Mouse (Mus musculus): ENCODE measurements around the gene Ptgs2.

- no peak for TF ChIP-seq CTCF (IDR thresholded peaks at IDR 0.05 in 2 of 3, conservative IDR thresholded peaks at IDR 0.05 in 1 of 3; ENCODE audit: control insufficient read depth in 1 of 3, insufficient read depth in 1 of 3, low read depth in 2 of 3, low read length in 3 of 3, poor library complexity in 1 of 3, severe bottlenecking in 1 of 3)
- no peak for TF ChIP-seq ZC3H11A (IDR thresholded peaks at IDR 0.05; ENCODE audit: low read depth, low read length)
- no peak for TF ChIP-seq POLR2A (IDR thresholded peaks at IDR 0.05; ENCODE audit: control insufficient read depth in 1 of 2, insufficient read depth in 1 of 2, low read depth in 1 of 2, low read length in 2 of 2, poor library complexity in 1 of 2)
- no peak for TF ChIP-seq POLR2AphosphoS2 (IDR thresholded peaks at IDR 0.05; ENCODE audit: low read length)
- TF ChIP-seq KAT2A (conservative IDR thresholded peaks at IDR 0.05; ENCODE audit: low read depth, low read length): no peak
- TF ChIP-seq CHD2 (IDR thresholded peaks at IDR 0.05; ENCODE audit: low read length): no peak
- no peak for TF ChIP-seq CHD1 (IDR thresholded peaks at IDR 0.05; ENCODE audit: low read depth, low read length)
- no peak for TF ChIP-seq ZKSCAN1 (IDR thresholded peaks at IDR 0.05; ENCODE audit: low read depth, low read length)
- TF ChIP-seq JUND (IDR thresholded peaks at IDR 0.05; ENCODE audit: low read depth, low read length): no peak
- TF ChIP-seq E2F4 (IDR thresholded peaks at IDR 0.05; ENCODE audit: borderline replicate concordance, low read depth, low read length): no peak
- TF ChIP-seq ZMIZ1 (IDR thresholded peaks at IDR 0.05; ENCODE audit: low read depth, low read length): no peak
- TF ChIP-seq HCFC1 (IDR thresholded peaks at IDR 0.05; ENCODE audit: low read depth, low read length): no peak
- TF ChIP-seq MAZ (IDR thresholded peaks at IDR 0.05; ENCODE audit: low read depth, low read length): no peak
- no peak for TF ChIP-seq SMC3 (IDR thresholded peaks at IDR 0.05; ENCODE audit: low read depth, low read length)
These were observed 27.0 kb upstream of the Ptgs2 start for GRCm38 (mm10) chr1:150072880-150073279.

Measured in MEL (cell line).